Mouse (Mus musculus) small intestine, adult 2 months (tissue): Measurements from ENCODE around the gene Lrriq4.

ENCODE experiments used
- CTCF ChIP-seq: fragments of 200-500 bp; IDR thresholded peaks from 2 replicates; pipeline ENCODE4 v1.5.1; 2012; ENCODE audit warnings: low read depth, mild to moderate bottlenecking, control low read depth, inconsistent platforms, low read length, moderate library complexity, mixed read lengths; ENCODE audit not compliant: insufficient replicate concordance, insufficient read length; ENCODE audit errors: extremely low read depth
- POLR2A ChIP-seq: fragments of 200-500 bp; IDR thresholded peaks from 2 replicates; pipeline ENCODE4 v1.6.1; 2012; ENCODE audit warnings: low read depth, mild to moderate bottlenecking, control low read depth, inconsistent platforms, low read length, moderate library complexity

- no peak for TF ChIP-seq POLR2A
- no peak for TF ChIP-seq CTCF
Observed at GRCm38 (mm10) chr3:30610930-30611329, 33.4 kb upstream of the Lrriq4 start.
